Mouse (Mus musculus) CH12.LX (cell line): ENCODE results near the gene Jag2. TPM values are rescaled to one million over a fixed set of nuclear protein-coding genes. Genes with fewer than 3 reads are reported as not detected.
A peak's percentile ranks its signal among the peaks of the same experiment; 100 is the strongest.

Experiments used
- DNase-seq: peaks from one replicate; pipeline ENCODE4 v3.0.0-alpha.2; 2013; ENCODE audit errors: extremely low read depth
- H3K27ac ChIP-seq: 2 replicates; pipeline ENCODE4 v1.5.1; 2012; ENCODE audit warnings: low read depth, mild to moderate bottlenecking, control low read depth, moderate library complexity; ENCODE audit not compliant: insufficient read depth
- H3K27me3 ChIP-seq: replicated peaks from 2 replicates; pipeline ENCODE3; 2012; ENCODE audit warnings: inconsistent platforms
- H3K36me3 ChIP-seq, 2 experiments: replicated peaks in 1 of 2; 2 replicates each; pipeline versions ENCODE3 to v1.6.1; 2012; ENCODE audit warnings: inconsistent platforms in 1 of 2, low read length in 1 of 2, mild to moderate bottlenecking in 1 of 2, mixed read lengths in 1 of 2, moderate library complexity in 1 of 2; ENCODE audit not compliant: control insufficient read depth in 1 of 2, insufficient read depth in 1 of 2
- H3K4me1 ChIP-seq, 2 experiments: 2 replicates each; pipeline ENCODE4 v1.6.1; 2012; ENCODE audit warnings: inconsistent platforms in 1 of 2, moderate library complexity in 1 of 2; ENCODE audit not compliant: insufficient read depth in 2 of 2, control insufficient read depth in 1 of 2
- H3K4me2 ChIP-seq: 2 replicates; pipeline ENCODE4 v1.6.1; 2012; ENCODE audit warnings: low read depth, mild to moderate bottlenecking, control low read depth; ENCODE audit not compliant: poor library complexity, insufficient read depth, severe bottlenecking
- H3K4me3 ChIP-seq, 3 experiments: fragments of 150-350 bp in 1 of 3; sonication (generic) in 1 of 3; replicated peaks in 1 of 3; 2 replicates each; pipeline versions ENCODE3 to v1.5.1; 2011 to 2012; ENCODE audit warnings: low read depth in 2 of 3, low read length in 2 of 3, mild to moderate bottlenecking in 2 of 3, moderate library complexity in 2 of 3, control low read depth in 1 of 3, improper control_type of control experiment in 1 of 3, inconsistent platforms in 1 of 3, mixed read lengths in 1 of 3; ENCODE audit not compliant: poor library complexity in 1 of 3
- H3K79me2 ChIP-seq: replicated peaks from 2 replicates; pipeline ENCODE4 v1.6.1; 2012; ENCODE audit warnings: mild to moderate bottlenecking, moderate library complexity; ENCODE audit not compliant: control insufficient read depth, poor library complexity, insufficient read depth, severe bottlenecking; ENCODE audit errors: extremely low read depth
- H3K9ac ChIP-seq: 2 replicates; pipeline ENCODE4 v1.6.1; 2012; ENCODE audit warnings: low read depth, mild to moderate bottlenecking, control low read depth, moderate library complexity; ENCODE audit not compliant: insufficient read depth
- H3K9me3 ChIP-seq: replicated peaks from 2 replicates; pipeline ENCODE3; 2012; ENCODE audit warnings: low read length, inconsistent platforms, mixed read lengths
- BHLHE40 ChIP-seq: IDR thresholded peaks from 2 replicates; pipeline ENCODE4 v1.6.1; 2011; ENCODE audit warnings: mild to moderate bottlenecking, low read depth, low read length, improper control_type of control experiment
- CHD1 ChIP-seq: IDR thresholded peaks from 2 replicates; pipeline ENCODE4 v1.6.1; 2012; ENCODE audit warnings: low read depth, low read length, improper control_type of control experiment, inconsistent platforms
- CHD2 ChIP-seq: IDR thresholded peaks from 2 replicates; pipeline ENCODE4 v1.6.1; 2011; ENCODE audit warnings: low read length, improper control_type of control experiment
- CTCF ChIP-seq, 2 experiments: IDR thresholded peaks in 1 of 2; conservative IDR thresholded peaks in 1 of 2; 2 replicates each; pipeline ENCODE4 v1.5.1; 2011 to 2012; ENCODE audit warnings: low read depth in 2 of 2, low read length in 2 of 2, improper control_type of control experiment in 1 of 2, inconsistent platforms in 1 of 2, mild to moderate bottlenecking in 1 of 2, moderate library complexity in 1 of 2
- E2F4 ChIP-seq: IDR thresholded peaks from 2 replicates; pipeline ENCODE4 v1.6.1; 2011; ENCODE audit warnings: low read depth, low read length, improper control_type of control experiment; ENCODE audit not compliant: insufficient replicate concordance
- ELF1 ChIP-seq: IDR thresholded peaks from 2 replicates; pipeline ENCODE4 v1.6.1; 2014; ENCODE audit warnings: low read depth, mild to moderate bottlenecking, inconsistent platforms, low read length, improper control_type of control experiment
- EP300 ChIP-seq: IDR thresholded peaks from 2 replicates; pipeline ENCODE4 v1.6.1; 2011; ENCODE audit warnings: low read length, improper control_type of control experiment
- ETS1 ChIP-seq: conservative IDR thresholded peaks from 2 replicates; pipeline ENCODE4 v1.6.1; 2012; ENCODE audit warnings: low read depth, mild to moderate bottlenecking, inconsistent platforms, low read length, improper control_type of control experiment, moderate library complexity
- GABPA ChIP-seq: IDR thresholded peaks from 2 replicates; pipeline ENCODE4 v1.6.1; 2012; ENCODE audit warnings: low read depth, low read length, improper control_type of control experiment, inconsistent platforms; ENCODE audit not compliant: insufficient replicate concordance
- HCFC1 ChIP-seq: IDR thresholded peaks from 2 replicates; pipeline ENCODE4 v1.6.1; 2012; ENCODE audit warnings: low read depth, mild to moderate bottlenecking, inconsistent platforms, low read length, improper control_type of control experiment
- IRF4 ChIP-seq: IDR thresholded peaks from 2 replicates; pipeline ENCODE4 v1.6.1; 2014; ENCODE audit warnings: low read depth, mild to moderate bottlenecking, inconsistent platforms, low read length, improper control_type of control experiment
- JUN ChIP-seq: IDR thresholded peaks from 2 replicates; pipeline ENCODE4 v1.6.1; 2011; ENCODE audit warnings: low read depth, mild to moderate bottlenecking, low read length, improper control_type of control experiment, moderate library complexity; ENCODE audit not compliant: insufficient read depth
- JUND ChIP-seq: conservative IDR thresholded peaks from 2 replicates; pipeline ENCODE4 v1.6.1; 2011; ENCODE audit warnings: low read depth, low read length, improper control_type of control experiment
- KAT2A ChIP-seq: IDR thresholded peaks from 2 replicates; pipeline ENCODE4 v1.6.1; 2012; ENCODE audit warnings: low read length, improper control_type of control experiment, inconsistent platforms; ENCODE audit not compliant: insufficient replicate concordance
- MAFK ChIP-seq: IDR thresholded peaks from 2 replicates; pipeline ENCODE4 v1.6.1; 2011; ENCODE audit warnings: low read length, improper control_type of control experiment; ENCODE audit not compliant: insufficient replicate concordance
- MAX ChIP-seq: IDR thresholded peaks from 2 replicates; pipeline ENCODE4 v1.6.1; 2011; ENCODE audit warnings: low read length, improper control_type of control experiment
- MAZ ChIP-seq: IDR thresholded peaks from 2 replicates; pipeline ENCODE4 v1.6.1; 2012; ENCODE audit warnings: low read depth, mild to moderate bottlenecking, inconsistent platforms, low read length, improper control_type of control experiment, moderate library complexity
- MEF2A ChIP-seq: IDR thresholded peaks from 2 replicates; pipeline ENCODE4 v1.6.1; 2014; ENCODE audit warnings: low read depth, mild to moderate bottlenecking, inconsistent platforms, low read length, improper control_type of control experiment, borderline replicate concordance
- MXI1 ChIP-seq: IDR thresholded peaks from 2 replicates; pipeline ENCODE4 v1.6.1; 2011; ENCODE audit warnings: mild to moderate bottlenecking, low read depth, low read length, improper control_type of control experiment
- MYC ChIP-seq: IDR thresholded peaks from 2 replicates; pipeline ENCODE4 v1.6.1; 2011; ENCODE audit warnings: low read depth, mild to moderate bottlenecking, improper control_type of control experiment, low read length
- NELFE ChIP-seq: IDR thresholded peaks from 2 replicates; pipeline ENCODE4 v1.6.1; 2011; ENCODE audit warnings: low read depth, low read length, improper control_type of control experiment
- NRF1 ChIP-seq: IDR thresholded peaks from 2 replicates; pipeline ENCODE4 v1.6.1; 2014; ENCODE audit warnings: low read depth, mild to moderate bottlenecking, inconsistent platforms, low read length, improper control_type of control experiment, moderate library complexity
- PAX5 ChIP-seq: IDR thresholded peaks from 2 replicates; pipeline ENCODE4 v1.6.1; 2012; ENCODE audit warnings: low read length, inconsistent platforms, mixed read lengths
- POLR2A ChIP-seq: IDR thresholded peaks from 2 replicates; pipeline ENCODE4 v1.6.1; 2011; ENCODE audit warnings: low read depth, mild to moderate bottlenecking, improper control_type of control experiment, low read length
- POLR2AphosphoS2 ChIP-seq: IDR thresholded peaks from 2 replicates; pipeline ENCODE4 v1.6.1; 2011; ENCODE audit warnings: low read depth, low read length, improper control_type of control experiment
- RAD21 ChIP-seq: IDR thresholded peaks from 2 replicates; pipeline ENCODE4 v1.6.1; 2011; ENCODE audit warnings: low read depth, mild to moderate bottlenecking, low read length, improper control_type of control experiment, moderate library complexity
- RCOR1 ChIP-seq: conservative IDR thresholded peaks from 2 replicates; pipeline ENCODE4 v1.6.1; 2012; ENCODE audit warnings: low read depth, mild to moderate bottlenecking, inconsistent platforms, low read length, improper control_type of control experiment
- SIN3A ChIP-seq: IDR thresholded peaks from 2 replicates; pipeline ENCODE4 v1.6.1; 2012; ENCODE audit warnings: low read length, improper control_type of control experiment, inconsistent platforms
- SMC3 ChIP-seq: IDR thresholded peaks from 2 replicates; pipeline ENCODE4 v1.6.1; 2011; ENCODE audit warnings: low read depth, low read length, improper control_type of control experiment
- TBP ChIP-seq: conservative IDR thresholded peaks from 2 replicates; pipeline ENCODE4 v1.6.1; 2011; ENCODE audit warnings: low read depth, low read length, improper control_type of control experiment
- TCF12 ChIP-seq: IDR thresholded peaks from 2 replicates; pipeline ENCODE4 v1.6.1; 2014; ENCODE audit warnings: low read depth, mild to moderate bottlenecking, inconsistent platforms, low read length, improper control_type of control experiment
- UBTF ChIP-seq: IDR thresholded peaks from 2 replicates; pipeline ENCODE4 v1.6.1; 2012; ENCODE audit warnings: low read depth, mild to moderate bottlenecking, inconsistent platforms, low read length, improper control_type of control experiment, moderate library complexity
- USF1 ChIP-seq: IDR thresholded peaks from 2 replicates; pipeline ENCODE4 v1.6.1; 2014; ENCODE audit warnings: low read depth, mild to moderate bottlenecking, inconsistent platforms, low read length, improper control_type of control experiment
- USF2 ChIP-seq: conservative IDR thresholded peaks from 2 replicates; pipeline ENCODE4 v1.6.1; 2011; ENCODE audit warnings: low read depth, low read length, improper control_type of control experiment
- ZC3H11A ChIP-seq: IDR thresholded peaks from 2 replicates; pipeline ENCODE4 v1.6.1; 2012; ENCODE audit warnings: low read depth, mild to moderate bottlenecking, inconsistent platforms, low read length, improper control_type of control experiment
- ZKSCAN1 ChIP-seq: IDR thresholded peaks from 2 replicates; pipeline ENCODE4 v1.6.1; 2012; ENCODE audit warnings: low read depth, inconsistent platforms, low read length, improper control_type of control experiment, borderline replicate concordance
- ZMIZ1 ChIP-seq: IDR thresholded peaks from 2 replicates; pipeline ENCODE4 v1.6.1; 2012; ENCODE audit warnings: low read depth, mild to moderate bottlenecking, inconsistent platforms, low read length, improper control_type of control experiment
- ZNF384 ChIP-seq: IDR thresholded peaks from 2 replicates; pipeline ENCODE4 v1.6.1; 2012; ENCODE audit warnings: low read depth, low read length, improper control_type of control experiment, inconsistent platforms
- dilution Hi-C: fragments of 300-500 bp; cut with MboI; formaldehyde crosslinking; loops from 2 replicates; pipeline ENCODE4 v1.14.3; 2020; ENCODE audit warnings: low sequenced_read_pairs; ENCODE audit not compliant: extremely low pct_unique_long_range_greater_than_20kb, extremely low pct_ligation_motif_present
- in situ Hi-C: fragments of 300-500 bp; cut with MboI; formaldehyde crosslinking; loops from 3 replicates; pipeline ENCODE4 v1.14.3; 2019; ENCODE audit warnings: low sequenced_read_pairs, low pct_ligation_motif_present, low pct_unique_long_range_greater_than_20kb, mixed read lengths
- polyA plus RNA-seq: library from polyadenylated mRNA; unstranded; fragments of >175 nt; gene quantifications from 2 replicates; pipeline ENCODE4 v1.2.1, GENCODE M21; 2012; ENCODE audit warnings: low read depth; ENCODE audit not compliant: insufficient read length
- total RNA-seq, 2 experiments: library from RNA; depleted of rRNA; stranded (reverse); fragments of 300-350 nt in 1 of 2; fragments of >200 nt in 1 of 2; gene quantifications; 2 replicates each; pipeline ENCODE4 v1.2.3; 2012 to 2014

Jag2 gene
- total and polyA plus RNA-seq, 3 experiments: 0.34 to 7.6 (median 0.59) TPM

GRCm38 (mm10) chr12:112873452-112874190 is 56.0 kb downstream of the Jag2 start:
- H3K4me1 ChIP-seq: peaks cover 36 to 63% of the 10 kb centered on the region in 2 experiments
- H3K27me3 ChIP-seq: no peaks in the 10 kb centered on the region
- TF ChIP-seq POLR2AphosphoS2 (no peak), UBTF (no peak), USF1 (no peak), CHD1 (peak; percentile 56; the same call in 1 of the 2 replicates), ZNF384 (no peak), NELFE (peak; percentile 68), GABPA (no peak), MEF2A (peak; percentile 10; the same call in 1 of the 2 replicates), ZMIZ1 (0 out of 2 replicates have a peak, but pooled peaks have one; percentile 46), CHD2 (no peak; the same call in 1 of the 2 replicates), RCOR1 (no peak), ETS1 (peak; percentile 50; the same call in 1 of the 2 replicates), JUND (0 out of 2 replicates have a peak, but pooled peaks have one; percentile 45), ZKSCAN1 (no peak), EP300 (peak; percentile 71), JUN (no peak), KAT2A (no peak), CTCF (conservative IDR thresholded peaks at IDR 0.05 in 1 of 2, IDR thresholded peaks at IDR 0.05 in 1 of 2; ENCODE audit: low read depth in 2 of 2, low read length in 2 of 2) (peak; percentile 78 to 89), SIN3A (peak; percentile 84), TCF12 (peak; percentile 67), ELF1 (peak; percentile 94), RAD21 (peak; percentile 71), USF2 (no peak), IRF4 (peak; percentile 80), MAFK (no peak), MYC (peak; percentile 94), BHLHE40 (no peak; the same call in 1 of the 2 replicates), SMC3 (peak; percentile 95), NRF1 (peak; percentile 63), MAX (peak; percentile 78), ZC3H11A (no peak), HCFC1 (peak; percentile 48), MXI1 (peak; percentile 57), E2F4 (no peak), POLR2A (peak; percentile 49), TBP (no peak; the same call in 1 of the 2 replicates), MAZ (no peak), PAX5 (no peak)
- H3K9me3 ChIP-seq: no peaks in the 10 kb centered on the region
- H3K9ac ChIP-seq: peak overlapping the region; percentile 68
- DNase-seq: peak; percentile 86
- H3K27ac ChIP-seq: peak overlapping the region; percentile 80
- H3K4me2 ChIP-seq: peak overlapping the region; percentile 47
- H3K4me3 ChIP-seq: peak overlapping the region; percentile 23 to 63 (median 28)
- peaks cover 0 to 5% of the 10 kb centered on the region in 2 experiments for H3K36me3 ChIP-seq
- no peaks in the 10 kb centered on the region for H3K79me2 ChIP-seq
- in situ Hi-C loops (loop anchor here (5.0 kb wide), 1 partner anchor 69 kb away; the partner anchor contains the start of gene Nudt14), dilution Hi-C loops (no loop called here)
